Mouse (Mus musculus): Measurements from ENCODE around the gene Crtc2. TPM values are rescaled to one million over a fixed set of nuclear protein-coding genes. Genes with fewer than 3 reads are reported as not detected.
"Not testable (repeated sequence)": the region's sequence is repeated elsewhere in the genome, so short reads cannot be mapped to it uniquely, and the experiment has no call there.

The Crtc2 gene
- polyA plus RNA-seq, 1 experiment: 161 TPM

DNA sequence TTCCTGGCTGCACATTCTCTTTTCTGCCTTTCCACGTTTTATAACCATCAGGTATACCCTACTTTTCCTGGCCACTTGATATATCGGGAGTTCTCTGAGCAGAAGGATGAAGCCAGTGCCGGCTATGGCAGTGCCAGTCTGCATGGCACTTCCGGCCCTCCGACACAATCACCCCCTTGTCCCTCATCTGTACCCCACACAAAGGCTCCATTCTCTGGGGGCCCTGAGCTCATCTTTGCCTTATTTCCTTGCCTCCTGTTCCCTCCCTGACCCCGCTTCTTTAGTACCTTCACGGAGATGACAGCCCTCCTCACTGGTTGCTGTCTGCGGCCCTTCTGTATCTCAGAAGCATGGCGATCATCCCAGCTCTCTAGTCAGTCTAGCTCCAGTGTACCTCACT is 26.7 kb downstream of the Crtc2 start:
- no peaks in the 10 kb centered on the region for H3K4me1 ChIP-seq (replicated peaks; ENCODE audit: control insufficient read depth, insufficient read depth, low read length)
- TF ChIP-seq POLR2A (IDR thresholded peaks at IDR 0.05; ENCODE audit: control insufficient read depth, extremely low read depth, insufficient read depth, low read length, poor library complexity) (no peak), CTCF (IDR thresholded peaks at IDR 0.05; ENCODE audit: borderline replicate concordance, control insufficient read depth, extremely low read depth, insufficient read depth, low read length, poor library complexity) (no peak)
- no peak overlapping the region for H3K4me3 ChIP-seq (ENCODE audit: control insufficient read depth, insufficient read depth, low read length)
- no peaks in the 10 kb centered on the region for H3K27me3 ChIP-seq (ENCODE audit: control insufficient read depth, insufficient read depth, low read length)
- DNase-seq: no peak
- H3K27ac ChIP-seq (ENCODE audit: control insufficient read depth, insufficient read depth, low read length): no peak overlapping the region
- peaks cover 52% of the 10 kb centered on the region for H3K36me3 ChIP-seq (ENCODE audit: control insufficient read depth, insufficient read depth, low read length)
- 97% methylated on average over 9 of the region's 9 CpGs for WGBS

- H3K4me1 ChIP-seq (replicated peaks; ENCODE audit: control insufficient read depth, insufficient read depth, low read length): no peaks in the 10 kb centered on the region
- H3K36me3 ChIP-seq (ENCODE audit: control insufficient read depth, insufficient read depth, low read length): peaks cover 18% of the 10 kb centered on the region
- 95% methylated on average over 2 of the region's 2 CpGs for WGBS
- DNase-seq: no peak
- no peak for TF ChIP-seq CTCF (IDR thresholded peaks at IDR 0.05; ENCODE audit: borderline replicate concordance, control insufficient read depth, extremely low read depth, insufficient read depth, low read length, poor library complexity)
- TF ChIP-seq POLR2A (IDR thresholded peaks at IDR 0.05; ENCODE audit: control insufficient read depth, extremely low read depth, insufficient read depth, low read length, poor library complexity): no peak
- no peak overlapping the region for H3K4me3 ChIP-seq (ENCODE audit: control insufficient read depth, insufficient read depth, low read length)
- H3K27me3 ChIP-seq (ENCODE audit: control insufficient read depth, insufficient read depth, low read length): no peaks in the 10 kb centered on the region
- no peak overlapping the region for H3K27ac ChIP-seq (ENCODE audit: control insufficient read depth, insufficient read depth, low read length)
These were observed 30.2 kb downstream of the Crtc2 start for GRCm38 (mm10) chr3:90284150-90284549.

DNA sequence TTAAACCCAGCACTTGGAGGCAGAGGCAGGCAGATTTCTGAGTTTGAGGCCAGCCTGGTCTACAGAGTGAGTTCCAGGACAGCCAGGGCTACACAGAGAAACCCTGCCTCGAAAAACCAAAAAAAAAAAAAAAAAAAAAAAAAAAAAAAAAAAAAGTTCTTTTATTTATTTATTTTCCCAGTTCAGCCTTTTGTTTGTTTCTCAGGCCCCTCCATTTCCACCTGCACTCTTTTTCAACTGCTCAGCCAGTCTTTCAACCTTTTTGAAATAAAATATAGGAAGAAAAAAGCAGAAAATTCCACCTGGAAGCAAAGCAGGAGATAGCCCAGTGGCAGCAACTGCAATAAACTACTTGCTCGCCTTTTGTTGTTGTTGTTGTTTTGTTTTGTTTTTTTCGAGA is 35.4 kb downstream of the Crtc2 start:
- H3K4me1 ChIP-seq (replicated peaks; ENCODE audit: control insufficient read depth, insufficient read depth, low read length); H3K4me3 ChIP-seq (ENCODE audit: control insufficient read depth, insufficient read depth, low read length); H3K27me3 ChIP-seq (ENCODE audit: control insufficient read depth, insufficient read depth, low read length); DNase-seq; H3K27ac ChIP-seq (ENCODE audit: control insufficient read depth, insufficient read depth, low read length); H3K36me3 ChIP-seq (ENCODE audit: control insufficient read depth, insufficient read depth, low read length): not testable (repeated sequence)
- 69% methylated on average over 3 of the region's 3 CpGs for WGBS

GRCm38 (mm10) chr3:90290602-90291001 is 36.6 kb downstream of the Crtc2 start:
- WGBS: 92% methylated on average over 1 of the region's 1 CpGs
- no peak for DNase-seq
- TF ChIP-seq CTCF (IDR thresholded peaks at IDR 0.05; ENCODE audit: borderline replicate concordance, control insufficient read depth, extremely low read depth, insufficient read depth, low read length, poor library complexity): no peak
- no peak for TF ChIP-seq POLR2A (IDR thresholded peaks at IDR 0.05; ENCODE audit: control insufficient read depth, extremely low read depth, insufficient read depth, low read length, poor library complexity)
- H3K4me1 ChIP-seq (replicated peaks; ENCODE audit: control insufficient read depth, insufficient read depth, low read length): peaks cover 2% of the 10 kb centered on the region; the same call in 1 of the 2 replicates
- no peak overlapping the region for H3K27ac ChIP-seq (ENCODE audit: control insufficient read depth, insufficient read depth, low read length)
- no peak overlapping the region for H3K4me3 ChIP-seq (ENCODE audit: control insufficient read depth, insufficient read depth, low read length)
- no peaks in the 10 kb centered on the region for H3K36me3 ChIP-seq (ENCODE audit: control insufficient read depth, insufficient read depth, low read length)
- no peaks in the 10 kb centered on the region for H3K27me3 ChIP-seq (ENCODE audit: control insufficient read depth, insufficient read depth, low read length)

DNA sequence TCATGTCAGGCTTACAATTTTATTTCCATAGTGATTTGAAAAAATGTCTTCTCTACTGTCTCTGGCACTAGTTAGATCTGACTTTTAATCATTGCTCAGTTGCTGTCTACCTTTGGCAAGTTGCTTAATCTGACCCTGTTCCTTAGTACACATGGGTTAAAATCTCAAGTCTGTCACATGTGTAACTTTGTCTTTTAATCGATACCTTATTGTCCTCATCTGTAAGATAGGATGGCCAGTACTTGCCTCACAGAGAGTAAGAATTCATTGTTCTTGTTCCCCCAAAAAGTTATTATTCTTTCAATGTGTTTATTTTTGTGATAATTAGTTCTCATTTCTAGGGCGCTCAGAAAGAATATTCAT is 38.0 kb downstream of the Crtc2 start:
- TF ChIP-seq POLR2A (IDR thresholded peaks at IDR 0.05; ENCODE audit: control insufficient read depth, extremely low read depth, insufficient read depth, low read length, poor library complexity): no peak
- no peak for TF ChIP-seq CTCF (IDR thresholded peaks at IDR 0.05; ENCODE audit: borderline replicate concordance, control insufficient read depth, extremely low read depth, insufficient read depth, low read length, poor library complexity)
- 15% methylated on average over 2 of the region's 2 CpGs for WGBS
- H3K4me1 ChIP-seq (replicated peaks; ENCODE audit: control insufficient read depth, insufficient read depth, low read length): peaks cover 5% of the 10 kb centered on the region; the same call in 1 of the 2 replicates
- no peak for DNase-seq
- H3K27ac ChIP-seq (ENCODE audit: control insufficient read depth, insufficient read depth, low read length): no peak overlapping the region
- H3K27me3 ChIP-seq (ENCODE audit: control insufficient read depth, insufficient read depth, low read length): no peaks in the 10 kb centered on the region
- H3K36me3 ChIP-seq (ENCODE audit: control insufficient read depth, insufficient read depth, low read length): no peaks in the 10 kb centered on the region
- no peak overlapping the region for H3K4me3 ChIP-seq (ENCODE audit: control insufficient read depth, insufficient read depth, low read length)

GRCm38 (mm10) chr3:90292345-90293275 is 38.6 kb downstream of the Crtc2 start, which contains the start of gene Gatad2b:
Gatad2b (plus strand) TSS chr3:90293178.
- under 1% methylated on average over 40 of the region's 47 CpGs for WGBS
- Histone ChIP-seq H3K27ac (ENCODE audit: control insufficient read depth, insufficient read depth, low read length) (peak within 1 kb of the TSS; percentile 91), H3K27me3 (ENCODE audit: control insufficient read depth, insufficient read depth, low read length) (no peaks in the 10 kb centered on the region), H3K4me1 (replicated peaks; ENCODE audit: control insufficient read depth, insufficient read depth, low read length) (peaks cover 5% of the 10 kb centered on the region; the same call in 1 of the 2 replicates), H3K4me3 (ENCODE audit: control insufficient read depth, insufficient read depth, low read length) (peak within 1 kb of the TSS; percentile 100), H3K36me3 (ENCODE audit: control insufficient read depth, insufficient read depth, low read length) (no peaks in the 10 kb centered on the region)
- peak; percentile 95 for DNase-seq
- TF ChIP-seq POLR2A (IDR thresholded peaks at IDR 0.05; ENCODE audit: control insufficient read depth, extremely low read depth, insufficient read depth, low read length, poor library complexity) (no peak), CTCF (IDR thresholded peaks at IDR 0.05; ENCODE audit: borderline replicate concordance, control insufficient read depth, extremely low read depth, insufficient read depth, low read length, poor library complexity) (no peak)

All from thymus, adult 2 months (tissue).